Mouse (Mus musculus) frontal cortex, postnatal 36 days (tissue): ENCODE results near the gene Zfp488.
A peak's percentile ranks its signal among the peaks of the same experiment; 100 is the strongest.

Source experiments
- DNase-seq, 2 experiments: peaks; one replicate each; pipeline ENCODE4 v3.0.0; 2022; ENCODE audit warnings: low spot score in 2 of 2

Gene Zfp488

GRCm38 (mm10) chr14:33946125-33946524 lies 32.4 kb downstream of the Zfp488 start:
- DNase-seq = no peak

DNA sequence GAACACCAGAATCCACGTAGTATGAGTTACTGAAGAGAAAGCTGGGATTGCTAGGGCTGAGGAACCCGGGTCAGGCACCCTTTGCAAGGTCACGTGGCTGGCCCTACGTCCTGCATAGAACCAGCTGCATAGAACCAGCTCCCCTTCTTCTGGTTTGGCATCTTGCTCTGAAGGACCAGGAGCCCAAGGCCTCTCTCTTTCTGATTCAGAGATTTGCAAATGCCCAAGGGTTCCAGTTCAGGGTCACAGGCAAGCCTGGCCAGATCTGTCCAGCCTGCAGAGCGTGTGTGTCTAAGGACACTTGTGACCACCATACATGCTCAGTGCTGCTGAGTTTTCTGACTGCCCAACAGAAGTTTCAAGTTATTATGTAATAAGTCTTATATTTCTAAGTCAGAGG lies 36.3 kb downstream of the Zfp488 start:
- DNase-seq = no peak

DNA sequence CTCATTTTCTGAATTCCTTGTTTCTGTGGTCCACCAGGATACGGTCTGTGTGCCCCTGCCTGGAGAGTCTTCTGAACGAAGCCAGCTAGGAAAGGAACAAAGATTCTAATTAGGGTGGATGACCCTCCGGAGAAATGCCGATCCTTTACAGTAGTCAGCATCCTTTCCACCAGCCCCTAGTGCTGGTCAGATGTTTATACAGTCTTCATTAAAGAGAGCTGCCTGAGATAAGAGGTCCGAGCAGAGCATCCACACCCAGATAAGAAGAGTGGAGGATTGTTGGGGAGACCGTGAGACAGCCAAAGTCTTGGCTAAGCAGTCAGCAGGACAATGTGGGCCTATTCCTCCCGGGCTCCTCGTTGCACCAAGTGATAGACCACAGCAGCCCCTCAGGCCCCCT lies 37.8 kb downstream of the Zfp488 start, which contains the start of gene Gdf2:
Gene Gdf2 (plus strand): TSS at position 301 of the 400 bp plus-strand sequence.
- DNase-seq = no peak

GRCm38 (mm10) chr14:33939117-33939516 lies 39.4 kb downstream of the Zfp488 start:
- DNase-seq = peak; percentile 79 to 83

DNA sequence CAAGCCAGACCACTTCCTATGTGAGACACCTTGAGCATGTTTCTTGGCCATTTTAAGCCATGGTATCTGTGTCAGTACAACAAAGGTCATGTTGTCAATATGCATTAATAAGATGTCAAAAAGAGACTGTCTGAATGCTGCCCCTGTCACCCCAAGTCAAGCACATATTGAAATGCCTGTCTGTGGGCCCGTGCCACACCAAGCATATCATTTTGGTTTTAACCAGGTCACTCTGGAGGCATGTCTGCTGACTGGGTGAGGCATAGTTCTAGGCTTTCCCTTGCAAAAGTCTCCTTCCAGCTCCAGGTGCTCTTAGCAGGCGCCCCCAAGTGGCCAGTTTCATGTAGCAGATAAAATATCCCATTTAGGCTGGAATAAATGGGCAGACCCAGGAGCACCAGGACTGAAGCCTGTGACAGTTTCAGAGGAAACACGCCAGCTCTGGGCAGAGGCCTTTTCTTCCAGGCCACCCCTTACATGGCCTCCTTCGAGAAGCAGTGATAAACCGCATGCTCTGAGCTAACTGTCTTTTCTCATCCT lies 44.7 kb downstream of the Zfp488 start:
- DNase-seq = peak; percentile 54 to 68

- DNase-seq = peak; percentile 57 to 58
Observed at GRCm38 (mm10) chr14:33932935-33933703, 45.4 kb downstream of the Zfp488 start.

DNA sequence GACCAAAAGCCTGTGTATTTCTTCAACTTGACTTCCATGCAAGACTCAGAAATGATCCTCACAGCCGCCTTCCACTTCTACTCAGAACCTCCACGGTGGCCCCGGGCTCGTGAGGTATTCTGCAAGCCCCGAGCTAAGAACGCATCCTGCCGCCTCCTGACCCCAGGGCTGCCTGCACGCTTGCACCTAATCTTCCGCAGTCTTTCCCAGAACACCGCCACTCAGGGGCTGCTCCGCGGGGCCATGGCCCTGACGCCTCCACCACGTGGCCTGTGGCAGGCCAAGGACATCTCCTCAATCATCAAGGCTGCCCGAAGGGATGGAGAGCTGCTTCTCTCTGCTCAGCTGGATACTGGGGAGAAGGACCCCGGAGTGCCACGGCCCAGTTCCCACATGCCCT lies 46.7 kb downstream of the Zfp488 start:
- no peak for DNase-seq

GRCm38 (mm10) chr14:33923168-33924070 lies 55.1 kb downstream of the Zfp488 start, which contains the start of gene Gdf10:
Gene Gdf10, plus strand, starts transcription at chr14:33923587.
- DNase-seq = peak in 1 of 2 experiments; percentile 36

- no peak for DNase-seq
Observed at GRCm38 (mm10) chr14:33922771-33923167, 55.8 kb downstream of the Zfp488 start.

DNA sequence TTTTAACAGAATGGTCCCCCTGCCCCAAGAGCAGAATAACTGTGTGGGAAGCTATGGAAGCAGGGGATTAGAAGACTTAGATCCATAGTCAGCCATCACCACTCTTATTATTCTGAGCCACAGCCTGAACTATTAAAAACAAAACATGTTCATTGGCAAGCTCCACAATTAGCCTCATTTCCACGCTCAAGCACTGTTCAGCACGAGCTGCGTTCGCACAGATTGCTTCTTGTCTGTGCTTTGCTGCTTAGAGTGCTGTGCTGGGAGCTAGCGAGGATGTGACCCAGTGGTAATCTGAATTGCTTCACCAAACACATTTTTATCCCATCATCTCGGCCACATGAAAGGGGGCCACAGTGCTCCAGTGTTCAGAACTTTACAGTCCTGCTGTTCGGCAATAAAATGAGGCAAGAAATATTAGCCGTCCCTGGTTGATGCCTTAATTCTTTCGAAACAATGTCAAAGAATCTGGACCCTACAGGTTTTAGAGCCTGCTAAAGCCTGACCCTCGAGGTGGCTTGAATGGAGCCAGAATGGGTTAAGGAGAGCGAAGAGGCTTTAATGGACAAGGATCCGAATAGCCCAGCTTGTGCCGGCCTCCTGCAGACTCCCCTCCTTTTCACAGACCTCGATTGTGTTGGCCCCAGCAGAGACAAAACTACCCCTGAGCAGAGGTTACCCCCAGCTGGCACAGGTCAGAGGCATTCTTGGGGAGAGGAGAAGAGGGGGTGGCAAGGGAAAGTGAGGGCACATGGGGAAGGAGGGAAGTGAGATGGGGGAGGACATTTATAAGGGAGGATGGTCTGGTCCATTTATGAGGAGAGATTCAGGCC lies 57.6 kb downstream of the Zfp488 start:
- DNase-seq = peak in 1 of 2 experiments; percentile 20
